Mouse (Mus musculus): ENCODE measurements around the gene Ephb1. TPM values are rescaled to one million over a fixed set of nuclear protein-coding genes. Genes with fewer than 3 reads are reported as not detected.

Ephb1 gene
- total and polyA plus RNA-seq, 2 experiments: under 0.01 to 0.05 TPM

DNA sequence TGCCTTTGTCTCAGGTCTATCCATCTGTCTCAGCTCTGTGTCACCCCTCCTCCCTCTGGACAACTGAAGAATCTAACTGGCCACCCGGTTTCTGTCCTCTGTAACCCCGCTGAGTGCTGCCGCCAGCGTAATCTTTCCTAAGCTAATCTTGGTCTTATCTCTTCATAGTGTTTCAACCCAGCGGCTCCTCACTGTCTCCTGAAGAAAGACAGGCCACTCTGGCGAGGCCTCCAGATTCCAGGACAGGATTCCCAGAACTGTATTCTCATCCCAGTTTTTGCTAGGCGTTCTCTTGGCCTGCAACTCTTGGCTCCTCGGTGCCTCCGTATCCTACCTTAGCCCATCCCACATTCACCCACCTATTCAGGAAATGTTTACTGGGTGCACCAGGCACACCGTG lies 2.0 kb upstream of the Ephb1 start:
- H3K4me3 ChIP-seq (ENCODE audit: insufficient read depth, low read depth, low read length): no peak overlapping the region
- H3K79me2 ChIP-seq (ENCODE audit: control insufficient read depth, insufficient read depth, low read length): no peaks in the 10 kb centered on the region
- H3K27ac ChIP-seq (replicated peaks; ENCODE audit: insufficient read depth, low read depth, low read length): no peak overlapping the region
- H3K27me3 ChIP-seq (ENCODE audit: control insufficient read depth, insufficient read depth, low read length): peaks cover 17% of the 10 kb centered on the region
- DNase-seq (ENCODE audit: extremely low read depth, low read depth, low spot score): no peak
- peaks cover 3% of the 10 kb centered on the region; the same call in 1 of the 2 replicates for H3K4me1 ChIP-seq (ENCODE audit: control insufficient read depth, insufficient read depth, low read length)
- no peaks in the 10 kb centered on the region for H3K36me3 ChIP-seq (ENCODE audit: control insufficient read depth, insufficient read depth, low read length)
- no peak for TF ChIP-seq POLR2A (IDR thresholded peaks at IDR 0.05; ENCODE audit: extremely low read depth, insufficient read depth, low read length)
- TF ChIP-seq CTCF (IDR thresholded peaks at IDR 0.05; ENCODE audit: low read depth, low read length): no peak
- no peak overlapping the region for H3K9ac ChIP-seq (ENCODE audit: low read depth, low read length)
- 32% methylated on average over 10 of the region's 10 CpGs for WGBS

DNA sequence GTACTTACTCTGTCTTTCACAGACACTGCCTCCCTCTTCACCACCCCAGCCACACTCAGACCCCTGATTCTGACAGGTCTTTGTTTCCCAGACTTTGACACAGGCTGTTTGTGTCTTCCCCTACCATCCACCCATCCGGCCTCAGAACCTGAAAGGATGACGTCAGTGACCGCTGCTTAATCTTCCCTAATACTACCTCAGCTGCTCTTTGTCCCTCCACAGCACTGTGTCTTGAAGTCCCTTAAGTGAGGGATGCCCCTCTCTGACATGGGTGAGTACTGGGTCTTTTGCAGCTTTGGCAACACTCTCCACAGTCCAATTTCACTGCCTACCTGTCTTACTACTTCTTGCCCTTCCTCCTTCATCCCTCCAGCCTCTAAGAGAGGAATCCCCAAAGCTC lies 1.2 kb upstream of the Ephb1 start:
- peaks cover 17% of the 10 kb centered on the region for H3K27me3 ChIP-seq (ENCODE audit: control insufficient read depth, insufficient read depth, low read length)
- no peak overlapping the region for H3K27ac ChIP-seq (replicated peaks; ENCODE audit: insufficient read depth, low read depth, low read length)
- no peaks in the 10 kb centered on the region for H3K79me2 ChIP-seq (ENCODE audit: control insufficient read depth, insufficient read depth, low read length)
- no peak overlapping the region for H3K4me3 ChIP-seq (ENCODE audit: insufficient read depth, low read depth, low read length)
- no peaks in the 10 kb centered on the region for H3K36me3 ChIP-seq (ENCODE audit: control insufficient read depth, insufficient read depth, low read length)
- no peak for DNase-seq (ENCODE audit: extremely low read depth, low read depth, low spot score)
- no peak overlapping the region for H3K9ac ChIP-seq (ENCODE audit: low read depth, low read length)
- TF ChIP-seq CTCF (IDR thresholded peaks at IDR 0.05; ENCODE audit: low read depth, low read length): no peak
- no peak for TF ChIP-seq POLR2A (IDR thresholded peaks at IDR 0.05; ENCODE audit: extremely low read depth, insufficient read depth, low read length)
- 68% methylated on average over 3 of the region's 3 CpGs for WGBS
- peaks cover 3% of the 10 kb centered on the region; the same call in 1 of the 2 replicates for H3K4me1 ChIP-seq (ENCODE audit: control insufficient read depth, insufficient read depth, low read length)

DNA sequence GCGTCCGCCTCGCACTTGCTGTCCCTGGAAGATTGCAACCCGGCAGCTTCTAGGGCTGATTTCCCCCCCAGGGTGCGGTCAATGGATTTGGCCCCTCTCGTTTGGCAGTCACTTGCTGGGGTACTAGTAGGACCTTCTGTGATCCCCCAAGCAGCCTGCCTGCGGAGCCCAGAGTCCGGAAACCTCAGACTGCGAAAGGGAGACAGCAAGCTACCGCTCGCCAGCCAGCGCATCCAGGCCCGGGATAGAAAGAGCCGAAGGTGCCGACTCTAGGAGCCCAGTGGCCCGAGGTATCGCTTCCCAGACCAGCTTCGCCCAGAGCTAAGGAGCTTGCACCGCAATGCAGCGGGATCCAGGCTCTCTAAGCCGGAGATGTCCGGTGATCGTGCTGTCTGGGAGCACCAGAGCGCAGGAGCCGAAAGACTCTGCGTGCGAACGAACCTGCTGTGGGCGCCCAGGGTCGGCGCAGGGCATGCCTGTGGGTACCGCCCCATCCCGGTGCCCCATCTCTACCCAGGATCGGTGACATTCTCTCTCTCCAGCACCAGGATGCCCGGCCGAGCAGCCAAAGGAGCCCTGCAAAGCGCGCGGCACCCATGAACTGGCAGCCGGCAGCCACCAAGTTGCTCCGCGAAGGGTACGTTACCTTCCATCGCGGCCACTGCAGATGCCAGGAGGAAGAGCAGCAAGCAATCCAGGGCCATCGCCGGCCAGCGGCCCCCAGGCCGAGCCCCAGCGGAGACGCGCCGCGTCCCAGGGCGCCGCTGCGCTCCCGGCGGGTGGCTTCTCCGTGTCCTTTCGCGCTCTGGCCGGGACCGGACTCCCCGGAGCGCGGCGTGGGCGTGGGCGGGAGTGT lies 629 bp downstream of the Ephb1 start:
- H3K4me3 ChIP-seq (ENCODE audit: insufficient read depth, low read depth, low read length): peak overlapping the region; percentile 15; the same call in 1 of the 2 replicates
- no peaks in the 10 kb centered on the region for H3K79me2 ChIP-seq (ENCODE audit: control insufficient read depth, insufficient read depth, low read length)
- DNase-seq (ENCODE audit: extremely low read depth, low read depth, low spot score): no peak
- H3K36me3 ChIP-seq (ENCODE audit: control insufficient read depth, insufficient read depth, low read length): no peaks in the 10 kb centered on the region
- TF ChIP-seq POLR2A (IDR thresholded peaks at IDR 0.05; ENCODE audit: extremely low read depth, insufficient read depth, low read length) (no peak), CTCF (IDR thresholded peaks at IDR 0.05; ENCODE audit: low read depth, low read length) (no peak)
- H3K27ac ChIP-seq (replicated peaks; ENCODE audit: insufficient read depth, low read depth, low read length): no peak overlapping the region
- no peak overlapping the region for H3K9ac ChIP-seq (ENCODE audit: low read depth, low read length)
- peaks cover 17% of the 10 kb centered on the region for H3K27me3 ChIP-seq (ENCODE audit: control insufficient read depth, insufficient read depth, low read length)
- H3K4me1 ChIP-seq (ENCODE audit: control insufficient read depth, insufficient read depth, low read length): peaks cover 3% of the 10 kb centered on the region; the same call in 1 of the 2 replicates
- WGBS: 3% methylated on average over 67 of the region's 70 CpGs

GRCm38 (mm10) chr9:102353056-102353635 lies 1.3 kb downstream of the Ephb1 start:
- no peak overlapping the region for H3K4me3 ChIP-seq (ENCODE audit: insufficient read depth, low read depth, low read length)
- H3K27me3 ChIP-seq (ENCODE audit: control insufficient read depth, insufficient read depth, low read length): peaks cover 17% of the 10 kb centered on the region
- H3K79me2 ChIP-seq (ENCODE audit: control insufficient read depth, insufficient read depth, low read length): no peaks in the 10 kb centered on the region
- H3K27ac ChIP-seq (replicated peaks; ENCODE audit: insufficient read depth, low read depth, low read length): no peak overlapping the region
- no peak overlapping the region for H3K9ac ChIP-seq (ENCODE audit: low read depth, low read length)
- TF ChIP-seq CTCF (IDR thresholded peaks at IDR 0.05; ENCODE audit: low read depth, low read length) (no peak), POLR2A (IDR thresholded peaks at IDR 0.05; ENCODE audit: extremely low read depth, insufficient read depth, low read length) (no peak)
- DNase-seq (ENCODE audit: extremely low read depth, low read depth, low spot score): no peak
- 3% methylated on average over 38 of the region's 38 CpGs for WGBS
- H3K36me3 ChIP-seq (ENCODE audit: control insufficient read depth, insufficient read depth, low read length): no peaks in the 10 kb centered on the region
- peaks cover 3% of the 10 kb centered on the region; the same call in 1 of the 2 replicates for H3K4me1 ChIP-seq (ENCODE audit: control insufficient read depth, insufficient read depth, low read length)

DNA sequence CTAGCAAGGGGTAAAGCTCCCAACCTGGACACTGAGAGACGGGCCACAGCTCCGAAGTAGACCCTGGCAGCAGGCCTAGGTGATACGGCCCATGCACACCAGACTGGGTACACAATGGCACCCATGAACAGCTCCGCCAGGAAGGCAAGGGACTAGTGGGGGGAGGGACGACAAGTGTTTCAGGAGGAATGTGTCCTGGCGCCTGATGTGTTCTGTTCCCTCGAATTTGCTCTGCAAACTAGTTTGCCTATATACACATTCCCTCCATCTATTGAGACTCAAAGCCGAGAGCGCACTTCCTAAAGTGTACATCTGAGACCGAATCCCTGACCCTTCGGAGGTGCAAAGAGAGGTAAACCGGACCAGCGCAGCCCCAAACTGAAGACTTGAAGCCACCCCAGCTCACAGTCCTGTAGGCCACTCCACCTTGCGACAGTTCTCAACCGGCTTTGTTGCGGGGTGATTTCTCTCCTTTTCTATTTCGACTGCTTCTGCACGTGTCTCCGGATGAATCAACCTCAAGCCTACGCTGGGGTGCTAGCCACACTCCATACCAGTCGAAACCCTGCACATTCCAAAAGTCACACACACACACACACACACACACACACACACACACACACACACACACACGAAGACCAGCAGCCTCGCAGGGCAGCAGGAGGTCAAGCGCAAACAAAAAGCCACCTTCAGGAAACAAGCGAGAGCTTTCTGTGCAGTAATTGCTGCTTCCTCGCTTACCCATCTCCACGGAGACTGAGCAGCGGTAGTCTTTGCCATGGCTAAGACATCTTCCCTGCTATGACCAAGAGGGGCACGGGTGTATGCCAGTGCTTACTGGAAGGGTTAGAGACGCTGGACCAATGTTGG lies 2.1 kb downstream of the Ephb1 start:
- no peaks in the 10 kb centered on the region for H3K36me3 ChIP-seq (ENCODE audit: control insufficient read depth, insufficient read depth, low read length)
- H3K4me3 ChIP-seq (ENCODE audit: insufficient read depth, low read depth, low read length): no peak overlapping the region
- H3K27me3 ChIP-seq (ENCODE audit: control insufficient read depth, insufficient read depth, low read length): peaks cover 17% of the 10 kb centered on the region
- no peak for DNase-seq (ENCODE audit: extremely low read depth, low read depth, low spot score)
- no peaks in the 10 kb centered on the region for H3K79me2 ChIP-seq (ENCODE audit: control insufficient read depth, insufficient read depth, low read length)
- TF ChIP-seq POLR2A (IDR thresholded peaks at IDR 0.05; ENCODE audit: extremely low read depth, insufficient read depth, low read length): no peak
- no peak for TF ChIP-seq CTCF (IDR thresholded peaks at IDR 0.05; ENCODE audit: low read depth, low read length)
- 3% methylated on average over 30 of the region's 30 CpGs for WGBS
- H3K27ac ChIP-seq (replicated peaks; ENCODE audit: insufficient read depth, low read depth, low read length): no peak overlapping the region
- peaks cover 3% of the 10 kb centered on the region; the same call in 1 of the 2 replicates for H3K4me1 ChIP-seq (ENCODE audit: control insufficient read depth, insufficient read depth, low read length)
- no peak overlapping the region for H3K9ac ChIP-seq (ENCODE audit: low read depth, low read length)
